Comparison of ENCODE assay signal across 7 mouse cellular contexts in the genomic region with DNA sequence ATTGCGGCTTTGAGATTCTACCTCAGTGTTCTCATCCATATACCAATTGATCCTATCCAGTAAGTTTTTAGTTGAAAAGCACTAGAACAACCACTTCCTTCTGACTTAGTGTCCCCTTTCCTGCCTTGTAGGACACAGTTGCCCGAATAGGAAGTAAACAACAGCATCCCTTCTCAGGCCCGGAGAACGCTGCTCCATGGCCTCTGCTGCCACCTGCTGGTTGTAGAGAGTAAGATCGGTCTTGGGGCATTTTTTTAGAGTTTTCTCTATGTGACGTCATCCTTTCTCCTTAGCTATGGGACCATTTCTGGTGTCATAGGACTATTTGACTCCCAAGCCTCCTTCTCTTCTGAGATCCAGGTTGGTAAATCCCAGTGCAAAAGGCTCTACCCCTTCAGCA. TPM values are rescaled to one million over a fixed set of nuclear protein-coding genes. Genes with fewer than 3 reads are reported as not detected.
A peak's percentile ranks its signal among the peaks of the same experiment; 100 is the strongest.
DNase-seq lines count a peak whose midpoint lies in the region; ATAC-seq and TF ChIP-seq lines count a peak whose summit lies in the region.

No protein-coding gene starts in this region.

- no peak overlapping the region for H3K4me2 ChIP-seq in embryonic facial prominence, embryonic 14.5 days (ENCODE audit: low read depth, low read length)
- H3K4me2 ChIP-seq in lung, postnatal 0 days (replicated peaks; ENCODE audit: low read depth, low read length): no peak overlapping the region

- TF ChIP-seq EP300 in lung, postnatal 0 days (IDR thresholded peaks at IDR 0.05): no peak

- DNase-seq in MEL-GATA-1-ER (ENCODE audit: extremely low read depth, low read depth): peak; percentile 69
- DNase-seq in embryonic facial prominence, embryonic 14.5 days (ENCODE audit: low spot score): peak; percentile 89
- peak; percentile 84 to 91 for DNase-seq in heart, postnatal 10 days
- DNase-seq in layer of hippocampus, adult 9-10 months (ENCODE audit: low spot score): peak; percentile 63
- DNase-seq in lung, postnatal 0 days (ENCODE audit: low spot score): peak; percentile 96
- DNase-seq in right cerebral cortex, postnatal 14 days: peak; percentile 78

- H3K4me1 ChIP-seq in bone marrow, adult 2 months (ENCODE audit: control insufficient read depth, insufficient read depth, low read length): no peaks in the 10 kb centered on the region
- H3K4me1 ChIP-seq in embryonic facial prominence, embryonic 14.5 days (ENCODE audit: control insufficient read depth, insufficient read depth, low read length): no peaks in the 10 kb centered on the region
- H3K4me1 ChIP-seq in lung, postnatal 0 days (ENCODE audit: insufficient read depth, low read depth, low read length): no peaks in the 10 kb centered on the region

- no peak for TF ChIP-seq POLR2A in bone marrow, adult 2 months (IDR thresholded peaks at IDR 0.05; ENCODE audit: borderline replicate concordance, control insufficient read depth, low read depth, low read length)

- peak; percentile 24; the same call in 1 of the 2 replicates for ATAC-seq in embryonic facial prominence, embryonic 14.5 days (ENCODE audit: low read depth)
- peak; percentile 27 for ATAC-seq in lung, postnatal 0 days

- no peak overlapping the region for H3K4me3 ChIP-seq in bone marrow, adult 2 months (replicated peaks; ENCODE audit: control insufficient read depth, low read depth, low read length)
- H3K4me3 ChIP-seq in embryonic facial prominence, embryonic 14.5 days (ENCODE audit: low read depth, low read length): no peak overlapping the region
- H3K4me3 ChIP-seq in lung, postnatal 0 days (ENCODE audit: low read depth, low read length): no peak overlapping the region

- H3K36me3 ChIP-seq in embryonic facial prominence, embryonic 14.5 days (ENCODE audit: control insufficient read depth, insufficient read depth, low read length): no peaks in the 10 kb centered on the region
- H3K36me3 ChIP-seq in lung, postnatal 0 days (ENCODE audit: insufficient read depth, low read length): no peaks in the 10 kb centered on the region

- no peak overlapping the region for H3K27ac ChIP-seq in bone marrow, adult 2 months (ENCODE audit: control insufficient read depth, insufficient read depth, low read depth, low read length, poor library complexity)
- no peak overlapping the region for H3K27ac ChIP-seq in embryonic facial prominence, embryonic 14.5 days (replicated peaks; ENCODE audit: low read depth, low read length)
- no peak overlapping the region for H3K27ac ChIP-seq in lung, postnatal 0 days (ENCODE audit: low read length)

- H3K9ac ChIP-seq in embryonic facial prominence, embryonic 14.5 days (ENCODE audit: low read depth, low read length): no peak overlapping the region
- no peak overlapping the region for H3K9ac ChIP-seq in lung, postnatal 0 days (replicated peaks; ENCODE audit: low read depth)

- H3K9me3 ChIP-seq in embryonic facial prominence, embryonic 14.5 days (ENCODE audit: control insufficient read depth, low read length): no peaks in the 10 kb centered on the region
- no peaks in the 10 kb centered on the region for H3K9me3 ChIP-seq in lung, postnatal 0 days (ENCODE audit: low read length)

- peak; percentile 93 for TF ChIP-seq CTCF in bone marrow, adult 2 months (IDR thresholded peaks at IDR 0.05; ENCODE audit: control insufficient read depth, insufficient read depth, low read length)
- peak; percentile 98 for TF ChIP-seq CTCF in lung, postnatal 0 days (IDR thresholded peaks at IDR 0.05)

- H3K27me3 ChIP-seq in embryonic facial prominence, embryonic 14.5 days (replicated peaks; ENCODE audit: control insufficient read depth, insufficient read depth, low read length): no peaks in the 10 kb centered on the region; the same call in 1 of the 2 replicates
- peaks cover 6% of the 10 kb centered on the region; the same call in 1 of the 2 replicates for H3K27me3 ChIP-seq in lung, postnatal 0 days (replicated peaks; ENCODE audit: insufficient read depth, low read length)

- WGBS in bone marrow, adult 2 months: 13% methylated on average over 6 of the region's 6 CpGs
- WGBS in embryonic facial prominence, embryonic 14.5 days: 11% methylated on average over 6 of the region's 6 CpGs
- WGBS in lung, postnatal 0 days: 11% methylated on average over 6 of the region's 6 CpGs

- intact Hi-C loops in heart, postnatal 10 days (cut with DNase I): loop anchor here (1.0 to 5.0 kb wide), 3 partner anchors 34 to 158 kb away; no protein-coding TSS in a partner anchor

RNA-seq across cellular contexts. Expression of a gene that starts 16.3 kb away (rescaled TPM):
- 1.3 and 3.8 TPM in 2 replicates for polyA plus RNA-seq in bone marrow, adult 2 months (2011; ENCODE audit: insufficient read depth, insufficient read length, low replicate concordance, missing spikeins)
- 2.2 and 2.5 TPM in 2 replicates for polyA plus RNA-seq in embryonic facial prominence, embryonic 14.5 days (2014; fragmentation: Nextera tagmentation; extraction: Ambion mirVana)
- total RNA-seq in heart, postnatal 10 days (2021): 10 to 100 TPM in 1 of 2 experiments, 1 to 10 TPM in 1; 7.6 to 10.4 TPM
- 6.5 and 6.9 TPM in 2 replicates for polyA plus RNA-seq in lung, postnatal 0 days (2015; fragmentation: Nextera tagmentation; extraction: Ambion mirVana)

RNA-seq across cellular contexts. Expression of a gene that starts 35.5 kb away (rescaled TPM):
- not detected in 2 replicates for polyA plus RNA-seq in bone marrow, adult 2 months (2011; ENCODE audit: insufficient read depth, insufficient read length, low replicate concordance, missing spikeins)
- 0.46 and 2.0 TPM in 2 replicates for polyA plus RNA-seq in embryonic facial prominence, embryonic 14.5 days (2014; fragmentation: Nextera tagmentation; extraction: Ambion mirVana)
- not detected for total RNA-seq in heart, postnatal 10 days (2021)
- 0.79 TPM in 1 of 2 replicates, not detected in the other for polyA plus RNA-seq in lung, postnatal 0 days (2015; fragmentation: Nextera tagmentation; extraction: Ambion mirVana)

RNA-seq across cellular contexts. Expression of a gene that starts 35.5 kb away (rescaled TPM):
- not detected in 2 replicates for polyA plus RNA-seq in bone marrow, adult 2 months (2011; ENCODE audit: insufficient read depth, insufficient read length, low replicate concordance, missing spikeins)
- polyA plus RNA-seq in embryonic facial prominence, embryonic 14.5 days (2014; fragmentation: Nextera tagmentation; extraction: Ambion mirVana): 0.34 and 0.71 TPM in 2 replicates
- not detected for total RNA-seq in heart, postnatal 10 days (2021)
- polyA plus RNA-seq in lung, postnatal 0 days (2015; fragmentation: Nextera tagmentation; extraction: Ambion mirVana): not detected in 2 replicates
